Mouse (Mus musculus) myocyte (in vitro differentiated cells): ENCODE measurements at regions not wholly inside any gene's neighbourhood (a gene's known extent, or its start where the extent isn't known, plus 50 kb on each side); places are given as distances from the start of the nearest gene placed in this dataset.

ENCODE experiments used
- H3K27me3 ChIP-seq: one replicate; pipeline ENCODE4 v1.6.1; 2011; ENCODE audit not compliant: control insufficient read depth, insufficient read depth, insufficient read length
- H3K36me3 ChIP-seq: one replicate; pipeline ENCODE4 v1.6.1; 2011; ENCODE audit not compliant: control insufficient read depth, insufficient read depth
- H3K4me2 ChIP-seq: one replicate; pipeline ENCODE4 v1.6.1; 2011; ENCODE audit warnings: low read depth, control low read depth
- H3K4me3 ChIP-seq: one replicate; pipeline ENCODE4 v1.5.1; 2011; ENCODE audit warnings: mild to moderate bottlenecking, control low read depth, moderate library complexity
- H3K79me2 ChIP-seq: one replicate; pipeline ENCODE4 v1.6.1; 2011; ENCODE audit not compliant: control insufficient read depth, insufficient read depth
- H3ac ChIP-seq: one replicate; pipeline ENCODE4 v1.6.1; 2011; ENCODE audit not compliant: control insufficient read depth, insufficient read length
- CEBPB ChIP-seq: IDR thresholded peaks from 2 replicates; pipeline ENCODE4 v1.6.1; 2011; ENCODE audit warnings: mild to moderate bottlenecking, moderate library complexity; ENCODE audit not compliant: poor library complexity, insufficient read depth, severe bottlenecking
- E2F4 ChIP-seq: IDR thresholded peaks from one replicate; pipeline ENCODE4 v1.6.1; 2011; ENCODE audit warnings: mild to moderate bottlenecking, control low read depth, moderate library complexity; ENCODE audit not compliant: insufficient read depth
- MAX ChIP-seq: IDR thresholded peaks from one replicate; pipeline ENCODE4 v1.6.1; 2011; ENCODE audit warnings: low read depth, mild to moderate bottlenecking, control low read depth
- MYOD1 ChIP-seq, 3 experiments: IDR thresholded peaks; one replicate each; pipeline ENCODE4 v1.6.1; 2011; ENCODE audit warnings: control low read depth in 2 of 3, low read depth in 2 of 3, mild to moderate bottlenecking in 2 of 3, moderate library complexity in 1 of 3; ENCODE audit not compliant: insufficient read length in 2 of 3, control insufficient read depth in 1 of 3
- MYOG ChIP-seq, 3 experiments: IDR thresholded peaks; one replicate each; pipeline ENCODE4 v1.6.1; 2011; ENCODE audit warnings: control low read depth in 2 of 3, low read depth in 2 of 3, mild to moderate bottlenecking in 2 of 3; ENCODE audit not compliant: insufficient read length in 2 of 3, control insufficient read depth in 1 of 3, insufficient read depth in 1 of 3
- POLR2A ChIP-seq: IDR thresholded peaks from one replicate; pipeline ENCODE4 v1.6.1; 2011; ENCODE audit warnings: low read depth, mild to moderate bottlenecking, control low read depth, moderate library complexity; ENCODE audit not compliant: insufficient read length
- POLR2AphosphoS2 ChIP-seq: IDR thresholded peaks from one replicate; pipeline ENCODE4 v1.6.1; 2011; ENCODE audit warnings: low read depth, control low read depth; ENCODE audit not compliant: insufficient read length
- REST ChIP-seq: IDR thresholded peaks from one replicate; pipeline ENCODE4 v1.6.1; 2011; ENCODE audit warnings: mild to moderate bottlenecking, control low read depth, moderate library complexity; ENCODE audit not compliant: insufficient read depth, insufficient read length
- SRF ChIP-seq: IDR thresholded peaks from one replicate; pipeline ENCODE4 v1.6.1; 2011; ENCODE audit warnings: low read depth; ENCODE audit not compliant: control insufficient read depth, insufficient read length
- TCF12 ChIP-seq: IDR thresholded peaks from one replicate; pipeline ENCODE4 v1.6.1; 2011; ENCODE audit warnings: mild to moderate bottlenecking, control low read depth; ENCODE audit not compliant: poor library complexity, insufficient read depth, severe bottlenecking
- TCF3 ChIP-seq: IDR thresholded peaks from one replicate; pipeline ENCODE4 v1.6.1; 2011; ENCODE audit warnings: low read depth, control low read depth; ENCODE audit not compliant: insufficient read length
- USF1 ChIP-seq: IDR thresholded peaks from one replicate; pipeline ENCODE4 v1.6.1; 2011; ENCODE audit warnings: low read depth, mild to moderate bottlenecking, control low read depth, moderate library complexity

GRCm38 (mm10) chr16:52984336-52984735, 530.5 kb upstream of the Alcam start:
- Histone ChIP-seq H3K4me3 (no peak overlapping the region), H3K36me3 (no peaks in the 10 kb centered on the region), H3K27me3 (no peaks in the 10 kb centered on the region), H3ac (no peak overlapping the region), H3K79me2 (no peaks in the 10 kb centered on the region), H3K4me2 (no peak overlapping the region)
- TF ChIP-seq TCF3 (no peak), POLR2AphosphoS2 (no peak), MAX (no peak), SRF (no peak), MYOG (IDR thresholded peaks at IDR 0.05; ENCODE audit: control insufficient read depth in 1 of 3, insufficient read depth in 1 of 3, insufficient read length in 2 of 3, low read depth in 2 of 3) (no peak), TCF12 (no peak), MYOD1 (IDR thresholded peaks at IDR 0.05; ENCODE audit: control insufficient read depth in 1 of 3, insufficient read length in 2 of 3, low read depth in 2 of 3) (no peak), USF1 (no peak), CEBPB (no peak), REST (no peak), POLR2A (no peak), E2F4 (no peak)

GRCm38 (mm10) chr16:52980995-52981394, 527.1 kb upstream of the Alcam start:
- H3K27me3 ChIP-seq: no peaks in the 10 kb centered on the region
- TF ChIP-seq USF1 (no peak), MAX (no peak)
- H3ac ChIP-seq: no peak overlapping the region
- no peak overlapping the region for H3K4me2 ChIP-seq
- H3K4me3 ChIP-seq: no peak overlapping the region
- no peaks in the 10 kb centered on the region for H3K79me2 ChIP-seq
- no peaks in the 10 kb centered on the region for H3K36me3 ChIP-seq

- Histone ChIP-seq H3K79me2 (no peaks in the 10 kb centered on the region), H3ac (no peak overlapping the region), H3K4me3 (no peak overlapping the region), H3K36me3 (no peaks in the 10 kb centered on the region), H3K4me2 (no peak overlapping the region), H3K27me3 (no peaks in the 10 kb centered on the region)
- TF ChIP-seq POLR2A: no peak
- no peak for TF ChIP-seq MYOD1 (IDR thresholded peaks at IDR 0.05; ENCODE audit: control insufficient read depth in 1 of 3, insufficient read length in 2 of 3, low read depth in 2 of 3)
- TF ChIP-seq E2F4: no peak
- no peak for TF ChIP-seq MYOG (IDR thresholded peaks at IDR 0.05; ENCODE audit: control insufficient read depth in 1 of 3, insufficient read depth in 1 of 3, insufficient read length in 2 of 3, low read depth in 2 of 3)
- TF ChIP-seq USF1: no peak
- no peak for TF ChIP-seq TCF3
- TF ChIP-seq SRF: no peak
- no peak for TF ChIP-seq REST
- no peak for TF ChIP-seq CEBPB
- TF ChIP-seq MAX: no peak
- TF ChIP-seq TCF12: no peak
- TF ChIP-seq POLR2AphosphoS2: no peak
Measured at GRCm38 (mm10) chr16:52972811-52973210, 518.9 kb upstream of the Alcam start.

- H3K27me3 ChIP-seq: no peaks in the 10 kb centered on the region
- no peak overlapping the region for H3K4me3 ChIP-seq
- TF ChIP-seq MYOG (IDR thresholded peaks at IDR 0.05; ENCODE audit: control insufficient read depth in 1 of 3, insufficient read depth in 1 of 3, insufficient read length in 2 of 3, low read depth in 2 of 3) (no peak), REST (no peak), MAX (no peak), SRF (no peak), USF1 (no peak)
- no peaks in the 10 kb centered on the region for H3K36me3 ChIP-seq
- no peak overlapping the region for H3ac ChIP-seq
- H3K79me2 ChIP-seq: no peaks in the 10 kb centered on the region
- H3K4me2 ChIP-seq: no peak overlapping the region
Measured at GRCm38 (mm10) chr16:52947679-52948078, 493.8 kb upstream of the Alcam start.

- Histone ChIP-seq H3K4me3 (no peak overlapping the region), H3K27me3 (no peaks in the 10 kb centered on the region), H3K79me2 (no peaks in the 10 kb centered on the region), H3K36me3 (no peaks in the 10 kb centered on the region), H3ac (no peak overlapping the region), H3K4me2 (no peak overlapping the region)
- no peak for TF ChIP-seq MAX
- TF ChIP-seq MYOD1 (IDR thresholded peaks at IDR 0.05; ENCODE audit: control insufficient read depth in 1 of 3, insufficient read length in 2 of 3, low read depth in 2 of 3): no peak
- no peak for TF ChIP-seq E2F4
- TF ChIP-seq TCF3: no peak
- no peak for TF ChIP-seq TCF12
- no peak for TF ChIP-seq SRF
- no peak for TF ChIP-seq MYOG (IDR thresholded peaks at IDR 0.05; ENCODE audit: control insufficient read depth in 1 of 3, insufficient read depth in 1 of 3, insufficient read length in 2 of 3, low read depth in 2 of 3)
- TF ChIP-seq REST: no peak
- no peak for TF ChIP-seq POLR2AphosphoS2
- TF ChIP-seq POLR2A: no peak
- no peak for TF ChIP-seq CEBPB
- no peak for TF ChIP-seq USF1
Measured at GRCm38 (mm10) chr16:52934749-52935148, 480.9 kb upstream of the Alcam start.
